Mouse (Mus musculus): ENCODE data around the gene Fam89b.

DNA sequence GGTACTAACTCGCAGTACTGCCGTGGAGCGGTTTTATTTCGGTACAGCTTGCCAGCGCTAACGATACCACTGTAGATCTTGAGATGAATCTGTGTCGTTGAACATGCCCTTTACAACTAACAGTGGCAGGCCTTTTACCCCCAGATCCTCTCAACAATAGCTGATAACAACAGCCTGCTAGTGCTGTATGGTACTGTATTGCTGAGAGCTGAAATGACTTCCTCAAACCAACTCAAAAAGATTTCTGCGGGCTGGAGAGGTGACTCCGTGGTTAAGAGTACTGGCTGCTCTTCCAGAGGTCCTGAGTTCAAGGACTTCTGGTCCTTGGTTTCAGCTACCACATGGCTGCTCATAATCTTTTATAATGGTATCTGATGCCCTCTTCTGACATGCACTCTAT, 4.9 kb upstream of the Fam89b start:
- no peak for TF ChIP-seq POLR2A (IDR thresholded peaks at IDR 0.05; ENCODE audit: borderline replicate concordance, control insufficient read depth, low read depth, low read length)
- no peak for TF ChIP-seq CTCF (IDR thresholded peaks at IDR 0.05; ENCODE audit: control insufficient read depth, insufficient read depth, low read length)

Measured in bone marrow, adult 2 months (tissue).